Mouse (Mus musculus) heart, adult 9 months (tissue): ENCODE data around the gene 9530003J23Rik.

Source experiments
- DNase-seq, 2 experiments: peaks; one replicate each; pipeline ENCODE4 v3.0.0; 2022; ENCODE audit warnings: low spot score in 2 of 2

9530003J23Rik gene

GRCm38 (mm10) chr10:117185399-117186089 is 53.0 kb downstream of the 9530003J23Rik start:
- DNase-seq: no peak
